Mouse (Mus musculus) ZHBTc4 (cell line): ENCODE measurements at regions not wholly inside any gene's neighbourhood (a gene's known extent, or its start where the extent isn't known, plus 50 kb on each side); places are given as distances from the start of the nearest gene placed in this dataset.

Experiments used
- DNase-seq: peaks from one replicate; pipeline ENCODE4 v3.0.0-alpha.2; 2011; ENCODE audit warnings: low read depth, low spot score

DNA sequence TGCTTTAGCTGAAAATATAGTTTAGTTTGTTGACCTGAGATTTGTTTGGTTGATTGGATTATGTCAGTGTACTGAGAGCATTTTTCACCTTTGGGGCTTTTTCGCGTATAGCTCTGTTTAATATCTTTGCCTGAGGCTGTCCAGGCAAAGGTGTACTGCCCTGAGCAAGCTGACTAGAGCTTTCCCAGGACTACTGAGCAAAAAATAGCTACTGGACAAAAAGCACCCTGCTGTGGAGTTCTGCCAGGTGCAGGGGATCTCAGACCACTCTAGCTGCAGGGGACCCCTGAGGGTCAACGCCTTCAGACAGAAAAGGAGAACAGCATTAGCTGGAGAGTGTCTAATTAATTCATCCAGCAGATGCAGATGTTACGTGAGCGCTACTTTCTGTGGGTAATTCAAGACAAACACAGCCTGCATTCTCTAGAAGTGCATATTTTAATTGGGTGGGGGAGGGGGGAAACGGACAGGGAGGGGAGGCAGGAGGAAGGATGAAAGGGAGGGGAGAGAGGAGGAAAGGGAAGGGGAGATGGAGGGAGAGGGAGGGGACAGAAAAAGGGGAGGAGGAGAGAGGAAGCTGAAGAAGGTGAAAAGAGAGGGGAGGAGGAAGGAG, 61.7 kb downstream of the Thnsl1 start:
- DNase-seq = peak; percentile 21

DNA sequence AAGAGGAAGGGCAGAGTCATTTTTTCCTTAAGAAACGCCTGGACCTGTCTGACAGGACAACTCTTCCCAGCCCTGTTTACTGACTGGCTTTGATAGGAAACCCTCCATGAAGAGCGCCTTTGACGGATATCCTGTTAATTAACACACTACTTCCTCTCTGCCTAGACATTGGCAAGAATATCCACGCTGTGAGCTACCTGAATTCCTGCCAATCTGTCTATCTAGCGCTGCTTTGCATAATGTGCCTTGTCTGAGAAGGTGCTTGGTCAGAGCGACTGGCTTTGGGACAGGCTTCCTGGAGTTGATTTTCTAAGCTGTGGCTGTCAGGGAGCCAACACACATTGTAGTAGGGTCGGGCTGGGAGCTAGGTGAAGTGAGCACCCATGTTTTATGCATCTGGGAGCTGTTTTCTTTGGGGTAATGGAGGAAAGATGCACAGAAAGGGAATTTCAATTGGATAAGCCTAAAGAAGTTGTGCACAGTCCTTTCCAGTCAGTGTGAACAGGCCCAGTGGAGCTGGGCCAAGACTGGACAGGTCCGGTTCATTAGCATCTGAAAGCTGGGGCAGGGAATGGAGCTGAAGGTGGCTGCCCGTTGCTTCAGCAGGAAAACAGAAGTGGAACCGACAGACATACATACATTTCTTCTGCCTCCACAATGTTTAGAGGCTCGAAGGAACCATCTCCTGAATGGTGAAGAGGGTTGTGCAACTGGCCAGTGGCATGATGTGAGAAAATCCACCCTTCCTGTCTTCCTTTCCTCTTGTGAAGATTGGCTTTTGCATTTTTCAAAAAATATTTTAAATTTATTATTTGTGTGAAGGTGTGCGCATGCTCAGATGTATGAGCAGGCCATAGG, 64.7 kb downstream of the Thnsl1 start:
- no peak for DNase-seq

DNA sequence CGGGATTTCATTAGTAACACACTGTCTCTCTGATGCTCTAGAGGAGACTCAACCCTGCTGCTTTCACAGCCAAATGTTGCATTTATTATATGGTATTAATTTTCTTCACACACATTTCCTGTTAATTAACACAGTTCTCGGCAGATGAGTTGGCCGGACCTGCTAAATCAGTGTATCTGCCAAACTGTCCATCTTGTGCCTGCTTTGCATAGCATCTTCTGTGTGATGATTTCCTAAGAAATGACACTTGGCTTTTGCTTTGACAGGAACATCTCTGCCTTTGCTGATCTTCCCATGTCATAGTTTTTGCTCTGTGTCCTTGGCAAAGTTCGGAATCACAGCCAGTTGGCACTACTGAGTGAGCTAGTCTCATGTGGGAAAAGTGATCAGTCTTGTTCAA, 67.9 kb downstream of the Thnsl1 start:
- no peak for DNase-seq

- no peak for DNase-seq
Observed at GRCm38 (mm10) chr2:21275315-21275714, 69.8 kb downstream of the Thnsl1 start.

GRCm38 (mm10) chr2:21280794-21281420, 75.4 kb downstream of the Thnsl1 start:
- peak; percentile 80 for DNase-seq

GRCm38 (mm10) chr2:21282505-21283200, 77.1 kb downstream of the Thnsl1 start:
- peak; percentile 27 for DNase-seq

DNA sequence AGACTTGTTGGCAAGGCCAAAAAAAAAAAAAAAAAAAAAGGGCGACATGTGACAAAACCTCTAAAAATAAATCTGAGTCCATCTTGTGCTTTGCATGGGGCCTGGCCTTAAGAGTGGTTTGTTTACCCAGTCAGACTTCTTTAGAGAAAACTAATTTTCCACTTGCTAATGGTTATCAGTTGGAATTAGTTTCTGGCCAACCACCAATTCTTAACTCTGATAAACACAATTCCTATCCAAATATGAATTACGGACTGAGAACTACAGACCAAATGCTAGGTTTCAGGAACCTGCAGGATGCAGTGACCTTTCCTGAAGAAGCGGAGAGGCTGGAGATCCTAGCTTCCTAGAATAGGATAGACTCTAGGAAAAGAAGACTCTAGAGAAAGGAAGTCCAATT, 79.4 kb downstream of the Thnsl1 start:
- DNase-seq = no peak

DNA sequence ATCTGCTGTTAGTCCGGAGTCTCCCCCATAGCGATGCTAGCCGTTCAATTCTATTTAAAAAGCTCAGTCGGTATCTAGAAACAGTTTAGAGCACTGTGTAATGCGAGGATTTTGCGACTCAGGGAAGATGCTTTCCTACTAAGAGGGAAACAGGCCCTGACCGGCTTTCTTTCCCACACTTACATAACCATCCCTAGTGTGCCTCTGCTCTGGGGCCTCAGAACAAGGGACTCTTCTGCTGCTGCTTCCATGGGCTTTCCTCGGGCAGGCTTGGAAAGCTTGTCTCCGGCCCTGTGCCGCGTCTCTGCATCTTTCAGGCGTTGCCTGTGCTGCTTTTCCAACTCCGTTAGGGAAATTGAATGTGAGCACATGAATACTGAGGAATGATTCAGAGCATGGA, 79.6 kb upstream of the Gpr158 start:
- DNase-seq = no peak

DNA sequence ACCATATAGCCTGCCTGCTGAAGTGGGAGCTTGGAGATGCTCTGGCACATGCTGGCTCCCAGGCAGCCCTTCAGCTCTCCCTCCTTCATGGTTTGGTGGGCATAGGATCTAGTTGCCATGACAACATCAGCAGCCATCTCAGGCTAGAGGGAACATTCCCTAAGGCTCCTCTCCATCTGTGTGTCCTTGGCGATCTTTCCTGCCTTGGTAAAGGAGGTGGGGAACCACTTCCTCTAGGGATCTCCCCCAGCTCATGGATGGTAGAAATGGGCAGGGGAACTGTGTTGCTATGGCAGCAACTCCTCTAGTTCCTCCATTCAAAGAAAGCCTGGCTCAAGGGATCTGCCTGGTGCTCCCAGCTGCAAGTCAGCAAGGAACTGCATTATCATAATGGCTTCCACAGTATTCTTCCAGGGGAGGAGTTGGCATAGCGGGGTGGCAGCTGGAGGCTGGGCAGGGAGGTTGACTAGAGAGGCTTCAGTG, 74.6 kb upstream of the Gpr158 start:
- no peak for DNase-seq

DNA sequence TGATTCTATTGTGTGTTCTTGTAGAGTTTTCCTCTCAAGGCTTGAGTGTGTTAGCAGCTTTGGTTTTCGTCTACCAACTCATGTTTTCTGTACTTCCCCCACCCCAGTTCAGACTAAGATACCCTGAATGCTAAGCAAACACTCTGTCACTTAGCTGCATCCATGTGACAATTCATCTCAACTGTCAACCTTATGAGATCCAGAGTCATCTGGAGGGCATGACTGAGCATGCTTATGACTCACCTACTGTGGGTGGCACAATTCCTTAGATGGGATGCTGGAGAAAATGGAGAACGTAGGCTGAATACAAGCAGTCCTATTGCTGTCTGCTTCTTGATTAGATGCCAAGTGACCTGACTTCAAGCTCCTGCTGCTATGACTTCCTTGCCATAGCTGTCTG, 73.3 kb upstream of the Gpr158 start:
- DNase-seq = no peak

GRCm38 (mm10) chr2:21299681-21300080, 67.7 kb upstream of the Gpr158 start:
- no peak for DNase-seq
